8 mouse cellular contexts compared by ENCODE assay signal in the genomic region with DNA sequence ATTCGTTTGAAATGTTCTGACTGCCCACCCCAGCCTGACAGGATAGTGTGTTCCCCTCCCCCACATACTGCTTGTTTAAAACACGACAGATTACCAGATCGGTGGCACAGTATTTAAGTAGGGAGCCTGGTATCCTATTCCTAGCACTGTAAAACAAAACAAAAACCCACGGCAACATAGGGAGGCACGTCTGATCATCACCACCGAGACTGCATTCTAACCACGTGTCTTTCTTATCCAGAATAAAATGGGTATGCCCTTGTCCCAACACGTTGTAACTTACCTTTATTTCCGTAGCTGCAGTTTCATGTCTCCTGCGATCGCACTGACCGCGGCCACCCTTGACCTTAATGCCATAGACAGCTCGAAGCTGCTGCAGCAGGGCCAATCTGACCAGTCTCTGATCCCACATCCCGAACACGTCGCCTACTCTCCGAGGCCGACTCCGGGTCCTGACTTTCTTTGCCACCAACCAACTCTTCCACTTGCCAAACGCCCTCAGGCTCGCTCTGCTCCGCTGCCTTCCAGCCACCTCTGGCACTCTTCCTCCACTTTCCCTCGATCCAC. TPM values are rescaled to one million over a fixed set of nuclear protein-coding genes. Genes with fewer than 3 reads are reported as not detected.
DNase-seq lines count a peak whose midpoint lies in the region; ATAC-seq and TF ChIP-seq lines count a peak whose summit lies in the region.

No protein-coding gene starts in this region.

- TF ChIP-seq POLR2A in thymus, adult 2 months (IDR thresholded peaks at IDR 0.05; ENCODE audit: control insufficient read depth, extremely low read depth, insufficient read depth, low read length, poor library complexity): no peak

- peak; percentile 31 for DNase-seq in cerebellum, adult 9-11 months
- DNase-seq in cerebellum, adult 8-10 months: no peak
- DNase-seq in thymus, adult 2 months: peak; percentile 24
- DNase-seq in thymus, postnatal 36 days: no peak
- no peak for DNase-seq in liver, postnatal 0 days
- peak; percentile 31 for DNase-seq in testis, postnatal 14 days (ENCODE audit: low spot score)
- no peak for DNase-seq in left cerebral cortex, adult 8-10 months (ENCODE audit: low spot score in 2 of 2)

- H3K27ac ChIP-seq in thymus, adult 2 months (ENCODE audit: control insufficient read depth, insufficient read depth, low read length): peak overlapping the region; percentile 72; the same call in 1 of the 2 replicates
- H3K27ac ChIP-seq in hindbrain, embryonic 13.5 days: no peak overlapping the region
- peak overlapping the region; percentile 93 for H3K27ac ChIP-seq in liver, postnatal 0 days (ENCODE audit: low read depth)

- peak overlapping the region; percentile 73 for H3K4me3 ChIP-seq in thymus, adult 2 months (ENCODE audit: control insufficient read depth, insufficient read depth, low read length)
- peak overlapping the region; percentile 69 for H3K4me3 ChIP-seq in hindbrain, embryonic 13.5 days
- H3K4me3 ChIP-seq in liver, postnatal 0 days (ENCODE audit: low read depth, low read length): peak overlapping the region; percentile 84

- H3K4me1 ChIP-seq in thymus, adult 2 months (replicated peaks; ENCODE audit: control insufficient read depth, insufficient read depth, low read length): peaks cover 6% of the 10 kb centered on the region
- H3K4me1 ChIP-seq in hindbrain, embryonic 13.5 days (replicated peaks): peaks cover 21% of the 10 kb centered on the region
- H3K4me1 ChIP-seq in liver, postnatal 0 days (ENCODE audit: insufficient read depth): peaks cover 24% of the 10 kb centered on the region

- H3K4me2 ChIP-seq in hindbrain, embryonic 13.5 days: peak overlapping the region; percentile 95
- H3K4me2 ChIP-seq in liver, postnatal 0 days (ENCODE audit: low read depth, low read length): peak overlapping the region; percentile 75

- peaks cover 21% of the 10 kb centered on the region for H3K36me3 ChIP-seq in thymus, adult 2 months (ENCODE audit: control insufficient read depth, insufficient read depth, low read length)
- no peaks in the 10 kb centered on the region for H3K36me3 ChIP-seq in hindbrain, embryonic 13.5 days
- H3K36me3 ChIP-seq in liver, postnatal 0 days (replicated peaks; ENCODE audit: insufficient read depth, low read length): peaks cover 13% of the 10 kb centered on the region

- TF ChIP-seq EP300 in liver, postnatal 0 days (IDR thresholded peaks at IDR 0.05; ENCODE audit: low read depth): no peak

- peak; percentile 12; the same call in 1 of the 2 replicates for ATAC-seq in hindbrain, embryonic 13.5 days (ENCODE audit: low FRiP score)
- no peak; the same call in 1 of the 2 replicates for ATAC-seq in liver, postnatal 0 days

- WGBS in thymus, adult 2 months: under 1% methylated on average over 24 of the region's 24 CpGs
- WGBS in hindbrain, embryonic 13.5 days: under 1% methylated on average over 24 of the region's 24 CpGs
- WGBS in liver, postnatal 0 days (ENCODE audit: insufficient replicate concordance): under 1% methylated on average over 24 of the region's 24 CpGs

- peak overlapping the region; percentile 74 for H3K9ac ChIP-seq in hindbrain, embryonic 13.5 days
- H3K9ac ChIP-seq in liver, postnatal 0 days (replicated peaks): peak overlapping the region; percentile 78

- TF ChIP-seq CTCF in thymus, adult 2 months (IDR thresholded peaks at IDR 0.05; ENCODE audit: borderline replicate concordance, control insufficient read depth, extremely low read depth, insufficient read depth, low read length, poor library complexity): no peak
- TF ChIP-seq CTCF in liver, postnatal 0 days (IDR thresholded peaks at IDR 0.05; ENCODE audit: low read depth): no peak

- H3K9me3 ChIP-seq in hindbrain, embryonic 13.5 days: no peaks in the 10 kb centered on the region
- H3K9me3 ChIP-seq in liver, postnatal 0 days (ENCODE audit: low read length): no peaks in the 10 kb centered on the region

- no peaks in the 10 kb centered on the region for H3K27me3 ChIP-seq in thymus, adult 2 months (ENCODE audit: control insufficient read depth, insufficient read depth, low read length)
- no peaks in the 10 kb centered on the region for H3K27me3 ChIP-seq in hindbrain, embryonic 13.5 days
- no peaks in the 10 kb centered on the region for H3K27me3 ChIP-seq in liver, postnatal 0 days (ENCODE audit: insufficient read depth, low read length)

RNA-seq across cellular contexts. Expression of gene Arhgap11a, which starts 0.7 kb away (rescaled TPM):
- 7.5 and 9.6 TPM in 2 replicates for polyA plus RNA-seq in thymus, adult 2 months (2012; rRNA removed)
- 11.7 and 12.1 TPM in 2 replicates for polyA plus RNA-seq in hindbrain, embryonic 13.5 days (2015; fragmentation: Nextera tagmentation; extraction: Ambion mirVana)
- polyA plus RNA-seq in liver, postnatal 0 days (2015; fragmentation: Nextera tagmentation; extraction: Ambion mirVana): 7.7 and 8.0 TPM in 2 replicates
- total RNA-seq in left cerebral cortex, adult 8-10 months (2022): 1 to 10 TPM; 2.7 to 3.3 (median 2.8) TPM

RNA-seq across cellular contexts. Expression of gene Scg5, which starts 18.8 kb away (rescaled TPM):
- polyA plus RNA-seq in thymus, adult 2 months (2012; rRNA removed): 2.3 TPM in 2 replicates
- 187 and 196 TPM in 2 replicates for polyA plus RNA-seq in hindbrain, embryonic 13.5 days (2015; fragmentation: Nextera tagmentation; extraction: Ambion mirVana)
- 0.14 TPM in 1 of 2 replicates, not detected in the other for polyA plus RNA-seq in liver, postnatal 0 days (2015; fragmentation: Nextera tagmentation; extraction: Ambion mirVana)
- 100 to 1,000 TPM; 482 to 536 (median 524) TPM for total RNA-seq in left cerebral cortex, adult 8-10 months (2022)

Comparison
In these comparisons a context has a peak if more than half of its experiments do, and no peak if none do; other contexts are left out.
1. DNase-seq: peak in cerebellum, adult 9-11 months (single experiment), thymus, adult 2 months (single experiment) and testis, postnatal 14 days (single experiment); none in cerebellum, adult 8-10 months (single experiment), thymus, postnatal 36 days (0 of 2), liver, postnatal 0 days (single experiment) and left cerebral cortex, adult 8-10 months (0 of 2).
2. RNA of gene Scg5, which starts 18.8 kb away (polyA plus RNA-seq): 187 to 196 TPM in hindbrain, embryonic 13.5 days; 2.3 TPM in thymus, adult 2 months and 0.14 TPM in liver, postnatal 0 days; every median in the first group is over 10 times any median in the second.
3. Peak in every context shown above with its lines, with median percentiles within 50 percentile points of each other: H3K4me3 ChIP-seq.